Mouse (Mus musculus): ENCODE data around the gene Zc3h14. TPM values are rescaled to one million over a fixed set of nuclear protein-coding genes. Genes with fewer than 3 reads are reported as not detected.

The Zc3h14 gene
- 85.1 TPM for total RNA-seq (2023)

DNA sequence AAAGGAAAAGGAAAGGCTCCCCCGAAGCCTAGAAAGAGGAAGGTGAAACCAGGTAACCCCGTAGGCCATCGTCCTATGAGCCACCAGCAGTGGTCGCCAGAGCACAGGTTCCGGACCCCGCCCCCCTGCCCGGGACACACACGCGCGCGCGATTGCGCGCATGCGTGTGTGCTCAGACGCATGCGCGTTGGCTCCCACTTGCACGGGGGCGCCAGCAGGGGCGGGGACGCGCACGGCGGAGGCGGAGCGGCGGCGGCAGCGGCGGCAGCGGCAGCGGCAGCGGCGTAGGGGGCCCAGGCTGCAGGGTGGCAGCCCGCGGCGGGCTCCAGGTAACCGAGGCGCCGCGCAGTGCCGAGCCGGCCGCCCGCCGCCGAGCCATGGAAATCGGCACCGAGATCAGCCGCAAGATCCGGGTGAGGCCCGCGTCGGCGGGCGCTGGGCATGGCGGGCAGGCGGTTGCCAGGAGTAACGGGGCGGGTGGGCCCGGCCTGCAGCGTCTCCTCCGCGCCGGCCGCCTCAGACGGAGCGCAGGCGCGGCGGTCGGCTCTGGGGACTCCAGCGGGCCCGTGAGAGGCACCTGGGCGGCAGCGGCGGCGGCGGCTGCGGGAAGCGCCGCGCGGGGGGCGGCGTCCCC lies at the start of gene Zc3h14:
TSS of gene Zc3h14 (plus strand) at position 219 of the 634 bp plus-strand sequence.

DNA sequence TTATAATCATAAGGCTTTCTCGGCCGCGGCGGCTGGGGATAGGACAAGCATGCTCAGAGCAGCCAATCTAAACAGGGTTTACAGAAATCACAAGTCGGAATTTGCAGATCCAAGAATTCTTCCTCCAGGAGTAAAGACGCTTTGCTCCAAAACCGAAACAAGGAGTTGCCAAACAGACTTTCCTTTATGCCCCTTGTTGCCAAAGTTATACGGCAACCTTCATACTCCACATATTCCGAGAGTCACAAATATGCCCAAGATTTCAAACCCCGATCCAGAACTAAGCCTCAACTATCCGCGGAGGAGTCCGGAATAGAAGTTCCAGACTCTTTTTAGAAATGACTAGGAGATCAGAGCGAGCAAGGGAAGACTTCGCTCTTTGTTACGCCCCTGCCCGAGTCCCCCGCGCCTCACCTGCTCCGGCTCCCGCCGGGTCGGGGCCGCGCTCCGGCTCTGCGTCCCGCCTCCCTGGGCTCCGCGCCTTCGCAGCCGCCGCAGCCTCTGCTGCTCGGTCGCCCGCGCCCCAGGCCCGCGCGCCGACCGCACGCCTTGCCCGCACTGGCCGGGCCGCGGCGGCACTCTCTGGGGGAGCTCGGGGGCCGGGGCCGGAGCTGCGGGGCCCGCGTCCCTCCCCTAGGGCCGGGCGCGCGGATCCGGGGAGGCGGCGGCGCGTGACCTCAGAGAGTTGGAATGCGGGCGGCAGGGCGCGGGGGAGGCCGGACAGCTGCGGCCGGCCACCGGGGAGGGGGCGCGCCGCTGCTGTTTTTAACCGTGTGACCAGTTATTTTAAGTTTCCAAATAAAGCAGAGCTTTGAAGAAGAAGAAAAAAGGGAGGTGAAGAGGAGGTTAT lies 9.6 kb upstream of the Zc3h14 start, which contains the start of gene Ptpn21:
TSS of gene Ptpn21 (minus strand) at position 455 of the 850 bp plus-strand sequence.

Other genes starting within 250 kb of the Zc3h14 start
- gene Kcnk10, start 168.7 kb upstream of the Zc3h14 start, total RNA-seq (2023) = 0.56 TPM
- 3.0 TPM for gene Spata7, start 118.8 kb upstream of the Zc3h14 start, total RNA-seq (2023)
- gene Ptpn21, start 9.6 kb upstream of the Zc3h14 start, total RNA-seq (2023) = 3.7 TPM
- gene Eml5, start 154.5 kb downstream of the Zc3h14 start, total RNA-seq (2023) = 43.7 TPM
- 1.4 TPM for gene Ttc8, start 173.6 kb downstream of the Zc3h14 start, total RNA-seq (2023)